Comparison of ENCODE assay signal across 12 mouse cellular contexts in genomic region chr15:88814411-88815047, GRCm38 (mm10). TPM values are rescaled to one million over a fixed set of nuclear protein-coding genes. Genes with fewer than 3 reads are reported as not detected.
DNase-seq lines count a peak whose midpoint lies in the region; ATAC-seq and TF ChIP-seq lines count a peak whose summit lies in the region.
"Had no signal": no experiment of that assay in that cellular context is flagged by ENCODE, and none has a peak within 500 bp of the region (broad histone marks: within the 10 kb centered on the region; RNA-seq: fewer than 3 reads in every experiment).

No protein-coding gene starts in this region.

- no peak for TF ChIP-seq POLR2A in kidney, adult 2 months (IDR thresholded peaks at IDR 0.05; ENCODE audit: low read depth, low read length)

- no peaks in the 10 kb centered on the region; the same call in 1 of the 2 replicates for H3K36me3 ChIP-seq in kidney, adult 2 months (ENCODE audit: control insufficient read depth, insufficient read depth, low read length)
- H3K36me3 ChIP-seq in kidney, embryonic 16.5 days (ENCODE audit: insufficient read depth, low read length), result peaks cover 29% of the 10 kb centered on the region
- peaks cover 44% of the 10 kb centered on the region for H3K36me3 ChIP-seq in macrophage (ENCODE audit: inconsistent target)

- H3K27me3 ChIP-seq in kidney, adult 2 months (replicated peaks; ENCODE audit: control insufficient read depth, insufficient read depth, low read length), result no peaks in the 10 kb centered on the region
- H3K27me3 ChIP-seq in kidney, embryonic 16.5 days (ENCODE audit: insufficient read depth, low read length), result no peaks in the 10 kb centered on the region
- H3K27me3 ChIP-seq: hindbrain, embryonic 15.5 days; stomach, embryonic 15.5 days had no signal

- no peaks in the 10 kb centered on the region for H3K9me3 ChIP-seq in kidney, embryonic 16.5 days (ENCODE audit: low read length)
- H3K9me3 ChIP-seq: heart, embryonic 10.5 days; hindbrain, embryonic 15.5 days; stomach, embryonic 15.5 days had no signal

- H3K4me2 ChIP-seq in kidney, embryonic 16.5 days (replicated peaks; ENCODE audit: low read depth, low read length), result no peak overlapping the region
- H3K4me2 ChIP-seq: hindbrain, embryonic 15.5 days; stomach, embryonic 15.5 days had no signal

- peak; percentile 37; the same call in 1 of the 2 replicates for TF ChIP-seq CTCF in kidney, adult 2 months (conservative IDR thresholded peaks at IDR 0.05; ENCODE audit: insufficient read depth, insufficient read length, low read depth, low read length)

- WGBS in kidney, adult 2 months, result 98% methylated on average over 11 of the region's 11 CpGs
- 98% methylated on average over 11 of the region's 11 CpGs for WGBS in kidney, embryonic 16.5 days
- 93% methylated on average over 11 of the region's 11 CpGs for WGBS in macrophage (ENCODE audit: missing documents)

- H3K9ac ChIP-seq in kidney, embryonic 16.5 days (replicated peaks; ENCODE audit: low read length), result no peak overlapping the region
- H3K9ac ChIP-seq: hindbrain, embryonic 15.5 days; stomach, embryonic 15.5 days had no signal

- no peak overlapping the region for H3K4me3 ChIP-seq in kidney, adult 2 months (ENCODE audit: insufficient read depth, low read depth, low read length)
- no peak overlapping the region for H3K4me3 ChIP-seq in kidney, embryonic 16.5 days (ENCODE audit: low read length)
- H3K4me3 ChIP-seq in macrophage (ENCODE audit: inconsistent target), result no peak overlapping the region
- H3K4me3 ChIP-seq: heart, embryonic 10.5 days; hindbrain, embryonic 15.5 days; stomach, embryonic 15.5 days had no signal

- peak; percentile 61 for DNase-seq in adrenal gland, adult 2 months
- DNase-seq in adrenal gland, adult 8-10 months, result no peak
- DNase-seq in kidney, adult 2 months, result no peak
- peak; percentile 42 for DNase-seq in retina, embryonic 14.5 days (ENCODE audit: low spot score)
- no peak for DNase-seq in retina, postnatal 1 day
- no peak for DNase-seq in urinary bladder, postnatal 14 days (ENCODE audit: low spot score)

- peaks cover 22% of the 10 kb centered on the region for H3K79me2 ChIP-seq in macrophage (ENCODE audit: inconsistent target)

- ATAC-seq in kidney, embryonic 16.5 days (ENCODE audit: low FRiP score, low TSS enrichment), result no peak
- ATAC-seq: activated CD4-positive, CD25-positive, alpha-beta regulatory T cell, adult 4 months had no signal

- no peak overlapping the region for H3K27ac ChIP-seq in kidney, adult 2 months (ENCODE audit: insufficient read depth, low read depth, low read length)
- no peak overlapping the region for H3K27ac ChIP-seq in kidney, embryonic 16.5 days (ENCODE audit: low read length)
- peak overlapping the region; percentile 75 for H3K27ac ChIP-seq in macrophage
- H3K27ac ChIP-seq: heart, embryonic 10.5 days; hindbrain, embryonic 15.5 days; stomach, embryonic 15.5 days had no signal

- 0 out of 2 replicates have a peak, but pooled peaks cover 2% of the 10 kb centered on the region for H3K4me1 ChIP-seq in kidney, adult 2 months (ENCODE audit: control insufficient read depth, insufficient read depth, low read length)
- H3K4me1 ChIP-seq in kidney, embryonic 16.5 days (ENCODE audit: insufficient read depth, low read length), result peaks cover 5% of the 10 kb centered on the region

RNA-seq across cellular contexts. Expression of gene Alg12, which starts 4.6 kb away (rescaled TPM):
- total RNA-seq in adrenal gland, adult 2 months (2021), result 10 to 100 TPM; 15.2 to 19.2 TPM
- polyA plus RNA-seq in adrenal gland, adult 2 months (2012; rRNA removed), result 20.4 and 21.2 TPM in 2 replicates
- 10 to 100 TPM; 19.3 to 22.3 (median 20.3) TPM for total RNA-seq in adrenal gland, adult 8-10 months (2022)
- polyA plus RNA-seq in kidney, adult 2 months (2012; rRNA removed), result 18.1 and 21.3 TPM in 2 replicates
- 15.7 and 16.9 TPM in 2 replicates for polyA plus RNA-seq in kidney, embryonic 16.5 days (2015; fragmentation: Nextera tagmentation; extraction: Ambion mirVana)
- total RNA-seq in macrophage (2018; cell fraction: chromatin; rRNA removed), result 10 to 100 TPM in 22 of 26 experiments, 1 to 10 TPM in 4; 7.9 to 30.6 (median 18.7) TPM
- total RNA-seq in macrophage (2018; cell fraction: cytosol; rRNA removed), result 10 to 100 TPM in 17 of 26 experiments, 1 to 10 TPM in 9; 7.7 to 15.0 (median 11.0) TPM
- 10 to 100 TPM in 23 of 26 experiments, 1 to 10 TPM in 3; 8.0 to 29.7 (median 13.9) TPM for total RNA-seq in macrophage (2018; cell fraction: nucleus; rRNA removed)
- 12.8 to 16.9 TPM (median 14.4 TPM) in 3 replicates for polyA plus RNA-seq in macrophage (2018)

RNA-seq across cellular contexts. Expression of gene Creld2, which starts 4.9 kb away (rescaled TPM):
- 10 to 100 TPM; 44.8 to 45.6 TPM for total RNA-seq in adrenal gland, adult 2 months (2021)
- 25.5 and 25.7 TPM in 2 replicates for polyA plus RNA-seq in adrenal gland, adult 2 months (2012; rRNA removed)
- 10 to 100 TPM; 40.3 to 51.5 (median 49.2) TPM for total RNA-seq in adrenal gland, adult 8-10 months (2022)
- polyA plus RNA-seq in kidney, adult 2 months (2012; rRNA removed), result 27.3 and 30.4 TPM in 2 replicates
- polyA plus RNA-seq in kidney, embryonic 16.5 days (2015; fragmentation: Nextera tagmentation; extraction: Ambion mirVana), result 118 and 133 TPM in 2 replicates
- 10 to 100 TPM in 11 of 26 experiments, 1 to 10 TPM in 15; 3.5 to 15.9 (median 7.7) TPM for total RNA-seq in macrophage (2018; cell fraction: chromatin; rRNA removed)
- 10 to 100 TPM; 20.1 to 37.1 (median 28.5) TPM for total RNA-seq in macrophage (2018; cell fraction: cytosol; rRNA removed)
- 10 to 100 TPM in 25 of 26 experiments, 1 to 10 TPM in 1; 7.8 to 44.4 (median 26.1) TPM for total RNA-seq in macrophage (2018; cell fraction: nucleus; rRNA removed)
- polyA plus RNA-seq in macrophage (2018), result 23.5 to 44.3 TPM (median 25.4 TPM) in 3 replicates

RNA-seq across cellular contexts. Expression of gene Pim3, which starts 47.5 kb away (rescaled TPM):
- total RNA-seq in adrenal gland, adult 2 months (2021), result 100 to 1,000 TPM in 1 of 2 experiments, 10 to 100 TPM in 1; 71.7 to 105 TPM
- polyA plus RNA-seq in adrenal gland, adult 2 months (2012; rRNA removed), result 156 and 157 TPM in 2 replicates
- total RNA-seq in adrenal gland, adult 8-10 months (2022), result 100 to 1,000 TPM in 1 of 4 experiments, 10 to 100 TPM in 3; 62.7 to 164 (median 75.8) TPM
- polyA plus RNA-seq in kidney, adult 2 months (2012; rRNA removed), result 78.5 and 85.8 TPM in 2 replicates
- 59.6 and 77.7 TPM in 2 replicates for polyA plus RNA-seq in kidney, embryonic 16.5 days (2015; fragmentation: Nextera tagmentation; extraction: Ambion mirVana)
- total RNA-seq in macrophage (2018; cell fraction: chromatin; rRNA removed), result 100 to 1,000 TPM in 1 of 26 experiments, 10 to 100 TPM in 23, 1 to 10 TPM in 2; 6.6 to 141 (median 25.1) TPM
- total RNA-seq in macrophage (2018; cell fraction: cytosol; rRNA removed), result 10 to 100 TPM in 21 of 26 experiments, 1 to 10 TPM in 5; 6.8 to 83.9 (median 17.8) TPM
- 100 to 1,000 TPM in 2 of 26 experiments, 10 to 100 TPM in 24; 10.5 to 127 (median 24.4) TPM for total RNA-seq in macrophage (2018; cell fraction: nucleus; rRNA removed)
- polyA plus RNA-seq in macrophage (2018), result 2.9 to 8.0 TPM (median 7.6 TPM) in 3 replicates

Comparison
In these comparisons a context has a peak if more than half of its experiments do, and no peak if none do; other contexts are left out.
1. DNase-seq: peak in adrenal gland, adult 2 months (single experiment) and retina, embryonic 14.5 days (single experiment); none in adrenal gland, adult 8-10 months (single experiment), kidney, adult 2 months (single experiment), retina, postnatal 1 day (single experiment) and urinary bladder, postnatal 14 days (single experiment).